Mouse (Mus musculus) spleen, postnatal 36 days (tissue): ENCODE measurements at regions not wholly inside any gene's neighbourhood (a gene's known extent, or its start where the extent isn't known, plus 50 kb on each side); places are given as distances from the start of the nearest gene placed in this dataset.

Experiments used
- DNase-seq, 2 experiments: peaks; one replicate each; pipeline ENCODE4 v3.0.0; 2022; ENCODE audit warnings: low spot score in 2 of 2, mixed read lengths in 1 of 2

- no peak for DNase-seq
Measured at GRCm38 (mm10) chr4:89082838-89083237, 54.1 kb upstream of the Mtap start.

- no peak for DNase-seq
Measured at GRCm38 (mm10) chr4:89078485-89078884, 58.4 kb upstream of the Mtap start.

GRCm38 (mm10) chr4:89074705-89075104 is 62.2 kb upstream of the Mtap start:
- no peak for DNase-seq

GRCm38 (mm10) chr4:89070430-89070829 is 66.5 kb upstream of the Mtap start:
- no peak for DNase-seq

GRCm38 (mm10) chr4:89064401-89064800 is 72.5 kb upstream of the Mtap start:
- no peak for DNase-seq

- no peak for DNase-seq
Measured at GRCm38 (mm10) chr4:89062384-89062783, 74.5 kb upstream of the Mtap start.

GRCm38 (mm10) chr4:89061619-89062018 is 75.3 kb upstream of the Mtap start:
- no peak for DNase-seq

GRCm38 (mm10) chr4:89057573-89057972 is 79.3 kb upstream of the Mtap start:
- DNase-seq = no peak

GRCm38 (mm10) chr4:89057135-89057534 is 79.8 kb upstream of the Mtap start:
- DNase-seq = no peak

- no peak for DNase-seq
Measured at GRCm38 (mm10) chr4:89055969-89056368, 81.0 kb upstream of the Mtap start.

GRCm38 (mm10) chr4:89053606-89054005 is 83.3 kb upstream of the Mtap start:
- DNase-seq = no peak

GRCm38 (mm10) chr4:89051897-89052296 is 85.0 kb upstream of the Mtap start:
- DNase-seq = no peak

- no peak for DNase-seq
Measured at GRCm38 (mm10) chr4:89050551-89051199, 86.2 kb upstream of the Mtap start.

- no peak for DNase-seq
Measured at GRCm38 (mm10) chr4:89049592-89050440, 87.1 kb upstream of the Mtap start.

GRCm38 (mm10) chr4:89044516-89044915 is 92.4 kb upstream of the Mtap start:
- DNase-seq = no peak

GRCm38 (mm10) chr4:89043982-89044381 is 92.9 kb upstream of the Mtap start:
- DNase-seq = peak; percentile 9 to 16

- no peak for DNase-seq
Measured at GRCm38 (mm10) chr4:89040856-89041255, 96.1 kb upstream of the Mtap start.

- no peak for DNase-seq
Measured at GRCm38 (mm10) chr4:89038906-89039305, 98.0 kb upstream of the Mtap start.

GRCm38 (mm10) chr4:89038135-89038534 is 98.8 kb upstream of the Mtap start:
- DNase-seq = no peak

GRCm38 (mm10) chr4:89034822-89035221 is 102.1 kb upstream of the Mtap start:
- no peak for DNase-seq

- no peak for DNase-seq
Measured at GRCm38 (mm10) chr4:89034299-89034698, 102.6 kb upstream of the Mtap start.

GRCm38 (mm10) chr4:89012681-89013353 is 124.1 kb upstream of the Mtap start:
- no peak for DNase-seq

GRCm38 (mm10) chr4:89008561-89008960 is 128.4 kb upstream of the Mtap start:
- DNase-seq = no peak
